Mouse (Mus musculus) retina, postnatal 7 days (tissue): ENCODE measurements around the gene Ttyh3.

Experiments
- DNase-seq: peaks from one replicate; pipeline ENCODE4 v3.0.0-alpha.2; 2012; ENCODE audit warnings: low read depth, low spot score

Ttyh3 gene

GRCm38 (mm10) chr5:140633432-140633831 is 15.4 kb downstream of the Ttyh3 start:
- no peak for DNase-seq

- no peak for DNase-seq
These were observed 19.8 kb downstream of the Ttyh3 start for GRCm38 (mm10) chr5:140628995-140629394.

GRCm38 (mm10) chr5:140627580-140627979 is 21.3 kb downstream of the Ttyh3 start:
- no peak for DNase-seq

GRCm38 (mm10) chr5:140624961-140625360 is 23.9 kb downstream of the Ttyh3 start:
- no peak for DNase-seq

- no peak for DNase-seq
These were observed 24.6 kb downstream of the Ttyh3 start for GRCm38 (mm10) chr5:140624238-140624637.

GRCm38 (mm10) chr5:140623791-140624190 is 25.0 kb downstream of the Ttyh3 start:
- DNase-seq = no peak

- no peak for DNase-seq
These were observed 25.7 kb downstream of the Ttyh3 start for GRCm38 (mm10) chr5:140622978-140623670.

- no peak for DNase-seq
These were observed 27.3 kb downstream of the Ttyh3 start for GRCm38 (mm10) chr5:140621517-140621916.

- no peak for DNase-seq
These were observed 27.7 kb downstream of the Ttyh3 start for GRCm38 (mm10) chr5:140621092-140621491.

- no peak for DNase-seq
These were observed 28.7 kb downstream of the Ttyh3 start for GRCm38 (mm10) chr5:140619895-140620736.

- DNase-seq = peak; percentile 65
These were observed 29.6 kb downstream of the Ttyh3 start for GRCm38 (mm10) chr5:140619151-140619771.

- DNase-seq = no peak
These were observed 31.1 kb downstream of the Ttyh3 start for GRCm38 (mm10) chr5:140617714-140618113.

- DNase-seq = no peak
These were observed 32.1 kb downstream of the Ttyh3 start for GRCm38 (mm10) chr5:140616691-140617090.

GRCm38 (mm10) chr5:140616110-140616503 is 32.7 kb downstream of the Ttyh3 start:
- DNase-seq = no peak

- no peak for DNase-seq
These were observed 33.3 kb downstream of the Ttyh3 start for GRCm38 (mm10) chr5:140615321-140616109.

- DNase-seq = no peak
These were observed 34.0 kb downstream of the Ttyh3 start for GRCm38 (mm10) chr5:140614837-140615236.

- DNase-seq = no peak
These were observed 34.7 kb downstream of the Ttyh3 start for GRCm38 (mm10) chr5:140614141-140614540.

GRCm38 (mm10) chr5:140612191-140612590 is 36.6 kb downstream of the Ttyh3 start:
- no peak for DNase-seq

- DNase-seq = no peak
These were observed 37.1 kb downstream of the Ttyh3 start for GRCm38 (mm10) chr5:140611611-140612185.

GRCm38 (mm10) chr5:140611021-140611583 is 37.7 kb downstream of the Ttyh3 start:
- peak; percentile 61 for DNase-seq
